Mouse (Mus musculus): Measurements from ENCODE around the gene Nkx1-2. TPM values are rescaled to one million over a fixed set of nuclear protein-coding genes. Genes with fewer than 3 reads are reported as not detected.

The Nkx1-2 gene
- total RNA-seq, 1 experiment, result 0.80 TPM

- in situ Hi-C loops (cut with MboI; ENCODE audit: low sequenced_read_pairs in 2 of 2, unreplicated experiment in 2 of 2), result no loop called here
- no peaks in the 10 kb centered on the region for H3K9me3 ChIP-seq (ENCODE audit: control insufficient read depth, insufficient read depth, low read depth, low read length)
- H3K4me1 ChIP-seq (ENCODE audit: control insufficient read depth in 2 of 2, insufficient read depth in 2 of 2, low read length in 2 of 2, poor library complexity in 1 of 2), result peaks cover 2 to 31% of the 10 kb centered on the region in 2 experiments; a peak in 3 of 4 replicates
- H3K4me3 ChIP-seq (ENCODE audit: insufficient read depth in 1 of 2, low read depth in 1 of 2, low read length in 2 of 2, poor library complexity in 1 of 2, severe bottlenecking in 1 of 2), result no peak overlapping the region
- DNase-seq (ENCODE audit: low read depth, low spot score), result no peak
- no peak overlapping the region for H3K27ac ChIP-seq (ENCODE audit: insufficient read depth, low read depth, low read length, poor library complexity, severe bottlenecking)
- no peaks in the 10 kb centered on the region for H3K36me3 ChIP-seq (ENCODE audit: control insufficient read depth, insufficient read depth, low read length, poor library complexity, severe bottlenecking)
- no peak for TF ChIP-seq ZC3H11A (IDR thresholded peaks at IDR 0.05; ENCODE audit: borderline replicate concordance, low read depth, low read length)
- TF ChIP-seq ZNF384 (IDR thresholded peaks at IDR 0.05; ENCODE audit: low read depth, low read length), result no peak
- no peak for TF ChIP-seq MAFK (IDR thresholded peaks at IDR 0.05; ENCODE audit: insufficient read depth, low read depth, low read length)
- TF ChIP-seq CHD2 (IDR thresholded peaks at IDR 0.05; ENCODE audit: low read depth, low read length), result no peak
- no peak for TF ChIP-seq HCFC1 (IDR thresholded peaks at IDR 0.05; ENCODE audit: borderline replicate concordance, insufficient read depth, low read length)
- no peak overlapping the region for H3K9ac ChIP-seq (ENCODE audit: insufficient read depth, low read depth, low read length, poor library complexity, severe bottlenecking)
Measured at GRCm38 (mm10) chr7:132617021-132617564, 17.7 kb upstream of the Nkx1-2 start.

DNA sequence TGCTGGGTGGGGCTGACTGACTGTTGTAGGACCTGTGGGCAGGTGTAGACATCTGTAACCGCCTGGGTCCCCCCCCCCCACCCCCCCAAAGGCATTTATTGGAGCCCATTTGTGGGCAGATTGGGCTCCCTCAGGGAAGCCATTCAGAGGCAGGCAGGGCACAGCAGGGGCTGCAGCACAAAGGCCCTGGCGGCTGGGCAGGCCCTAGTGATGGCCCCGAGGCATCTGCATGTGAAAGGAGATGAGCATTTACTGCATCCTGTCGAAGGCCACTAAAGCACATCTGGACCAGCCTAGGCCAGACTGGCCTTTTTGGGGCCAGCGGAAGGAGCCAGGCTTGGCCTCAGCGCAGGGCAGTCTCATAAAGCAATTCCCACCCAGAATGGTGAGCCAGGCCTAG, 17.0 kb upstream of the Nkx1-2 start:
- H3K36me3 ChIP-seq (ENCODE audit: control insufficient read depth, insufficient read depth, low read length, poor library complexity, severe bottlenecking), result no peaks in the 10 kb centered on the region
- DNase-seq (ENCODE audit: low read depth, low spot score), result no peak
- H3K4me1 ChIP-seq (ENCODE audit: control insufficient read depth in 2 of 2, insufficient read depth in 2 of 2, low read length in 2 of 2, poor library complexity in 1 of 2), result peaks cover 2 to 31% of the 10 kb centered on the region in 2 experiments; a peak in 3 of 4 replicates
- no peak overlapping the region for H3K27ac ChIP-seq (ENCODE audit: insufficient read depth, low read depth, low read length, poor library complexity, severe bottlenecking)
- no peak for TF ChIP-seq ZC3H11A (IDR thresholded peaks at IDR 0.05; ENCODE audit: borderline replicate concordance, low read depth, low read length)
- TF ChIP-seq CHD2 (IDR thresholded peaks at IDR 0.05; ENCODE audit: low read depth, low read length), result no peak
- no peak overlapping the region for H3K4me3 ChIP-seq (ENCODE audit: insufficient read depth in 1 of 2, low read depth in 1 of 2, low read length in 2 of 2, poor library complexity in 1 of 2, severe bottlenecking in 1 of 2)
- no peaks in the 10 kb centered on the region for H3K9me3 ChIP-seq (ENCODE audit: control insufficient read depth, insufficient read depth, low read depth, low read length)
- no peak overlapping the region for H3K9ac ChIP-seq (ENCODE audit: insufficient read depth, low read depth, low read length, poor library complexity, severe bottlenecking)
- in situ Hi-C loops (cut with MboI; ENCODE audit: low sequenced_read_pairs in 2 of 2, unreplicated experiment in 2 of 2), result no loop called here

- Histone ChIP-seq H3K9me3 (ENCODE audit: control insufficient read depth, insufficient read depth, low read depth, low read length) (no peaks in the 10 kb centered on the region), H3K9ac (ENCODE audit: insufficient read depth, low read depth, low read length, poor library complexity, severe bottlenecking) (no peak overlapping the region), H3K36me3 (ENCODE audit: control insufficient read depth, insufficient read depth, low read length, poor library complexity, severe bottlenecking) (no peaks in the 10 kb centered on the region), H3K4me3 (ENCODE audit: insufficient read depth in 1 of 2, low read depth in 1 of 2, low read length in 2 of 2, poor library complexity in 1 of 2, severe bottlenecking in 1 of 2) (no peak overlapping the region), H3K4me1 (ENCODE audit: control insufficient read depth in 2 of 2, insufficient read depth in 2 of 2, low read length in 2 of 2, poor library complexity in 1 of 2) (peaks cover 2 to 31% of the 10 kb centered on the region in 2 experiments; a peak in 3 of 4 replicates), H3K27ac (ENCODE audit: insufficient read depth, low read depth, low read length, poor library complexity, severe bottlenecking) (no peak overlapping the region)
- in situ Hi-C loops (cut with MboI; ENCODE audit: low sequenced_read_pairs in 2 of 2, unreplicated experiment in 2 of 2), result no loop called here
- DNase-seq (ENCODE audit: low read depth, low spot score), result no peak
- TF ChIP-seq ZC3H11A (IDR thresholded peaks at IDR 0.05; ENCODE audit: borderline replicate concordance, low read depth, low read length) (no peak), MAFK (IDR thresholded peaks at IDR 0.05; ENCODE audit: insufficient read depth, low read depth, low read length) (no peak), CHD2 (IDR thresholded peaks at IDR 0.05; ENCODE audit: low read depth, low read length) (no peak), HCFC1 (IDR thresholded peaks at IDR 0.05; ENCODE audit: borderline replicate concordance, insufficient read depth, low read length) (no peak), ZNF384 (IDR thresholded peaks at IDR 0.05; ENCODE audit: low read depth, low read length) (no peak)
Measured at GRCm38 (mm10) chr7:132615346-132615745, 15.9 kb upstream of the Nkx1-2 start.

GRCm38 (mm10) chr7:132611530-132611929, 12.1 kb upstream of the Nkx1-2 start:
- no peak overlapping the region for H3K4me3 ChIP-seq (ENCODE audit: insufficient read depth in 1 of 2, low read depth in 1 of 2, low read length in 2 of 2, poor library complexity in 1 of 2, severe bottlenecking in 1 of 2)
- H3K9me3 ChIP-seq (ENCODE audit: control insufficient read depth, insufficient read depth, low read depth, low read length), result no peaks in the 10 kb centered on the region
- TF ChIP-seq ZC3H11A (IDR thresholded peaks at IDR 0.05; ENCODE audit: borderline replicate concordance, low read depth, low read length) (no peak), HCFC1 (IDR thresholded peaks at IDR 0.05; ENCODE audit: borderline replicate concordance, insufficient read depth, low read length) (no peak), CHD2 (IDR thresholded peaks at IDR 0.05; ENCODE audit: low read depth, low read length) (no peak), MAFK (IDR thresholded peaks at IDR 0.05; ENCODE audit: insufficient read depth, low read depth, low read length) (no peak), ZNF384 (IDR thresholded peaks at IDR 0.05; ENCODE audit: low read depth, low read length) (no peak)
- no peak overlapping the region for H3K9ac ChIP-seq (ENCODE audit: insufficient read depth, low read depth, low read length, poor library complexity, severe bottlenecking)
- peaks cover 2 to 20% of the 10 kb centered on the region in 2 experiments; a peak in 3 of 4 replicates for H3K4me1 ChIP-seq (ENCODE audit: control insufficient read depth in 2 of 2, insufficient read depth in 2 of 2, low read length in 2 of 2, poor library complexity in 1 of 2)
- in situ Hi-C loops (cut with MboI; ENCODE audit: low sequenced_read_pairs in 2 of 2, unreplicated experiment in 2 of 2), result no loop called here
- DNase-seq (ENCODE audit: low read depth, low spot score), result no peak
- H3K27ac ChIP-seq (ENCODE audit: insufficient read depth, low read depth, low read length, poor library complexity, severe bottlenecking), result no peak overlapping the region
- H3K36me3 ChIP-seq (ENCODE audit: control insufficient read depth, insufficient read depth, low read length, poor library complexity, severe bottlenecking), result no peaks in the 10 kb centered on the region

Data from ES-E14 (cell line).